Mouse (Mus musculus): ENCODE results near the gene Spns2. TPM values are rescaled to one million over a fixed set of nuclear protein-coding genes. Genes with fewer than 3 reads are reported as not detected.

Gene Spns2
- polyA plus RNA-seq, 1 experiment, result 11.4 TPM

DNA sequence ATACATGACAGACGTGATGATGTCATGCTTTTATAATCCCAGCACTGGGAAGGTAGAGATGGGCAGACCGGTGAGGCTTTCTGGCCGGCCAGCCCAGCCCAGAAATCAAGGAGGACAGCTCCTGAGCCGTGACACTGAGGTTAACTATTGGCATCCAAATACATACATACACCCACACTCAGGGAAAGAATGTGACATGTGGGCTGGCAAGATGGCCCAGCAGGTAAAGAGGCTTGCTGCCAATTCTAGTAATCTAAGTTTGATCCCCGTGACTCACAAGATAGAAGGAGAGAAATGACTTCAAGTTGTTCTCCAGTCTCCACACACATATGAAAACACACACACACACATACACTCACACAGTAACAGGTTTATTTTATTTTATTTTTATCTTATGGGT, 41.4 kb upstream of the Spns2 start:
- Histone ChIP-seq H3K4me1 (ENCODE audit: control insufficient read depth, insufficient read depth, low read length) (no peaks in the 10 kb centered on the region), H3K4me3 (ENCODE audit: control insufficient read depth, low read depth, low read length) (no peak overlapping the region)
- TF ChIP-seq CTCF (IDR thresholded peaks at IDR 0.05; ENCODE audit: control insufficient read depth, insufficient read depth, insufficient replicate concordance, low read depth, low read length) (no peak), POLR2A (IDR thresholded peaks at IDR 0.05; ENCODE audit: control insufficient read depth, low read depth, low read length) (no peak)

DNA sequence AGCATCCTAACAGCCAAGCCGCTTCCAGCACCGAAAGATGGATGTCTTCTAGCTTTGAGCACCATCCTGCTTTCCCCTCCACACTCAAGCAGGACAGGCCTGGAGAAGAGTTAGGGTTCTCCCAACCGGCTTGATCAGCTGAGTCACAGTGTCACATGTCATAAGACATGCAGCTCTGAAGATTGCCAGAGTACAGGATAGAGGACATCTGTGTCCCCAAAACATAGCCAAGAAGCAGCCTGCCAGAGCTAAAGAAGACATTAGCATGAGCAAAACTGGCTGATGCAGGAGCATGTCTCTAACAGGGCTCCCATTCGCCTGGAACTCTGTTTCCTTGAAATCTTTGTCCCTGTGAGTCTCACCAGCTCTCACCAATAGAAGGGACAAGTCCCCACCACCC, 36.5 kb upstream of the Spns2 start:
- no peak overlapping the region for H3K27ac ChIP-seq (ENCODE audit: control insufficient read depth, insufficient read depth, low read depth, low read length)
- TF ChIP-seq POLR2A (IDR thresholded peaks at IDR 0.05; ENCODE audit: control insufficient read depth, low read depth, low read length) (no peak), CTCF (IDR thresholded peaks at IDR 0.05; ENCODE audit: control insufficient read depth, insufficient read depth, insufficient replicate concordance, low read depth, low read length) (no peak)

More for the DNA sequence above, 41.4 kb upstream of the Spns2 start:
- no peaks in the 10 kb centered on the region for H3K36me3 ChIP-seq (ENCODE audit: control insufficient read depth, insufficient read depth, low read length)
- H3K27ac ChIP-seq (ENCODE audit: control insufficient read depth, insufficient read depth, low read depth, low read length), result no peak overlapping the region
- no peaks in the 10 kb centered on the region for H3K27me3 ChIP-seq (ENCODE audit: control insufficient read depth, insufficient read depth, low read length)

DNA sequence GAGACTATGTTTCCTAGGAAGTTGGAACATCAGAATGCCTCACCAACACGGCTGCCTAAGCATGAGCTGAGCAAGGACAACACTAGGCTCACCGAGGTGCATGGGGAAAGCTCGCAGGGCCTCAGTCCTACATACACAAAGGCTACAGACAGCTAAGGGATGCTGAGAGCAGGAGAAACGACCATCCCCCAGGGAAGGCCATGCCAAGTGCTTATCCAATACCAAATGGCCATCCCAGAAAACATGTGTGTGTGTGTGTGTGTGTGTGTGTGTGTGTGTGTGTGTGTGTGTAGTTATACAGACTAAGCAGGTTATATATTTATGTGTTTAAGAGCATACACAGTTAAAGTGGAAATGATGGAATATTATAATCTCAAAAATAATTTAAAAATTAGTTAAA, 34.0 kb upstream of the Spns2 start:
- Histone ChIP-seq H3K4me3 (ENCODE audit: control insufficient read depth, low read depth, low read length) (no peak overlapping the region), H3K27me3 (ENCODE audit: control insufficient read depth, insufficient read depth, low read length) (no peaks in the 10 kb centered on the region), H3K4me1 (ENCODE audit: control insufficient read depth, insufficient read depth, low read length) (no peaks in the 10 kb centered on the region), H3K36me3 (ENCODE audit: control insufficient read depth, insufficient read depth, low read length) (no peaks in the 10 kb centered on the region), H3K27ac (ENCODE audit: control insufficient read depth, insufficient read depth, low read depth, low read length) (no peak overlapping the region)
- TF ChIP-seq POLR2A (IDR thresholded peaks at IDR 0.05; ENCODE audit: control insufficient read depth, low read depth, low read length) (no peak), CTCF (IDR thresholded peaks at IDR 0.05; ENCODE audit: control insufficient read depth, insufficient read depth, insufficient replicate concordance, low read depth, low read length) (no peak)

More for the DNA sequence above, 36.5 kb upstream of the Spns2 start:
- no peaks in the 10 kb centered on the region for H3K36me3 ChIP-seq (ENCODE audit: control insufficient read depth, insufficient read depth, low read length)
- no peaks in the 10 kb centered on the region for H3K4me1 ChIP-seq (ENCODE audit: control insufficient read depth, insufficient read depth, low read length)
- no peaks in the 10 kb centered on the region for H3K27me3 ChIP-seq (ENCODE audit: control insufficient read depth, insufficient read depth, low read length)
- no peak overlapping the region for H3K4me3 ChIP-seq (ENCODE audit: control insufficient read depth, low read depth, low read length)

DNA sequence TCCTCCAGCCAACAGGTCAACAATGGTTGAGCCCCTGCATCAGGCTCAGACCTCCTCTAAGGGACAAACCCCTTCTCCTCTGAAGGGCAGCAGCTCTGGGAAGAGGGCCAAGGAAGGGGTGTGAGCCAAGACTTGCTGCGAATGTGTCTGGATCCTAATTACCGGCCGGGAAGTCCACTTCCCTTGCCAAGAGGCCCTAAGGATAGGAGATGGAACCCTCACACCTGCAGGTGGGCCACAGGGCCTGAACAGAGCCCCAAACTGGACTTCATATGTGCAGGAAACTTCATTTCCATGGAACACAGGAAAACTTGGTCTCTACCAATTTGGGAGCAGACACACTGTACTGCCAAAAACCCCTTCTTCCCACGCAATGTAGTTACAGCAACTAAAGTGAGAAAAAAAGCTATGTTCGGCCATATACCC, 32.9 kb upstream of the Spns2 start:
- Histone ChIP-seq H3K27me3 (ENCODE audit: control insufficient read depth, insufficient read depth, low read length) (no peaks in the 10 kb centered on the region), H3K4me3 (ENCODE audit: control insufficient read depth, low read depth, low read length) (no peak overlapping the region), H3K27ac (ENCODE audit: control insufficient read depth, insufficient read depth, low read depth, low read length) (no peak overlapping the region), H3K4me1 (ENCODE audit: control insufficient read depth, insufficient read depth, low read length) (no peaks in the 10 kb centered on the region), H3K36me3 (ENCODE audit: control insufficient read depth, insufficient read depth, low read length) (no peaks in the 10 kb centered on the region)
- no peak for TF ChIP-seq CTCF (IDR thresholded peaks at IDR 0.05; ENCODE audit: control insufficient read depth, insufficient read depth, insufficient replicate concordance, low read depth, low read length)
- no peak for TF ChIP-seq POLR2A (IDR thresholded peaks at IDR 0.05; ENCODE audit: control insufficient read depth, low read depth, low read length)

DNA sequence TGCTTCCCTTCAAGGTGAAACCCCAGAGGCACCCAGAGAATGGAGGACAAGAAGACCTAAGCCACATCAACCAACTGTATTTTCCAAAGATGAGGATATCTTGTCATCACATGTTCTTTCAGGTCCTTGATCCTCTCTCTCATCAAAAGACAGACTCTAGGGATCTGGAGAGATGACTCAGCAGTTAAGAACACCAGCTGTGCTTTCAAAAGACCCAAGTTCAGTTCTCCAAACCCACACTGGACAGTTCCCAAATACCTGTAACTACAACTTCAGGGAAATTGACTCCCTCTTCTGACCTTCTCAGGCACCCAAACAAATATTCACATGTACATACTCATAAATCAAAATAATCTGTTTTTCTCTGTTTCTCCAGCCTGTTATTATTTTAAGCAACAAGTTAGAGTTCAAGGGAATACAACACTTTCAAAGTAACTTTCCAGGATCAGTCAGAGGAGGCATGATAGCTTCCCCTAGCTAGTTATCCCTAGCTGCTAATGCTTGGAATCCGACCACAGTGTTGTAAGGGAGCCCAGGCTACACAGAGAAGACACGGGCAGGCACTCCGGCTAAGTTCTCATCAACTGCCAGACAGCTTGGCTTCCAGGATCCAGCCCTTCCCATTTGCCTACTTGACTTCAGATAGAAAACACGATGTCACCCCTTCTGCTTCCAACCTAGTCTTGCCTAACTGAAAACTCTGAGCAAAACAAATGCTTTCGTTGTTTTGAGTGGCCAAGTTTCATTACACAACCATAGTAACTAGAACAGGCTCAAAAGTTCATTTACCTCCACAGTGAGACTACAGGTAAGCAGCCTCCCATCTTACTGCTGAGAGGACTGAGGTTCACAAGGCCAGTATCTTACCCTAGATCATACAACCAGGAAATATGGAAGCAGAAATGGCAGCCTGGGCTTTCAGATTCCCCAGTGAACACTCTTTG, 32.2 kb upstream of the Spns2 start:
- Histone ChIP-seq H3K4me1 (ENCODE audit: control insufficient read depth, insufficient read depth, low read length) (no peaks in the 10 kb centered on the region), H3K27me3 (ENCODE audit: control insufficient read depth, insufficient read depth, low read length) (no peaks in the 10 kb centered on the region), H3K27ac (ENCODE audit: control insufficient read depth, insufficient read depth, low read depth, low read length) (no peak overlapping the region), H3K36me3 (ENCODE audit: control insufficient read depth, insufficient read depth, low read length) (no peaks in the 10 kb centered on the region), H3K4me3 (ENCODE audit: control insufficient read depth, low read depth, low read length) (no peak overlapping the region)
- no peak for TF ChIP-seq CTCF (IDR thresholded peaks at IDR 0.05; ENCODE audit: control insufficient read depth, insufficient read depth, insufficient replicate concordance, low read depth, low read length)
- TF ChIP-seq POLR2A (IDR thresholded peaks at IDR 0.05; ENCODE audit: control insufficient read depth, low read depth, low read length), result no peak

DNA sequence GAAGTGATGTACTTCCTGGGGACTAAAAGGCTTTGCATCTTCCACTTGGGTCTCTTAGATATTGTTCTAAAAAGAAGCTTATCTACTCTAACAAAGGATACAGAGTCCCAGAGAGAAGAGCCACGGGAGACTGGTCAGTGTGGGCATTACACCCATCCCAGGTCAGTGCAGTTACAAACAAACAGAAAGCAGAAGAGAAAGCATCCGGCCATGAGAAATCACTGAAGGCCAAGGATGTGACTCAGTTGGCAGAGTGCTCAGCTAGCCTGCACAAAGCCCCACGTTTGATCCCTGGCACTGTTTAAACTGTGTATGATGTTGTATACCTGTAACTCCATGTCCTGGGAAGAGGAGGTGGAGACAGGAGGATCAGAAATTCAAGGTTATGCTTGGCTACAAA, 30.2 kb upstream of the Spns2 start:
- Histone ChIP-seq H3K4me3 (ENCODE audit: control insufficient read depth, low read depth, low read length) (no peak overlapping the region), H3K27ac (ENCODE audit: control insufficient read depth, insufficient read depth, low read depth, low read length) (no peak overlapping the region), H3K4me1 (ENCODE audit: control insufficient read depth, insufficient read depth, low read length) (no peaks in the 10 kb centered on the region), H3K36me3 (ENCODE audit: control insufficient read depth, insufficient read depth, low read length) (no peaks in the 10 kb centered on the region), H3K27me3 (ENCODE audit: control insufficient read depth, insufficient read depth, low read length) (no peaks in the 10 kb centered on the region)
- TF ChIP-seq POLR2A (IDR thresholded peaks at IDR 0.05; ENCODE audit: control insufficient read depth, low read depth, low read length) (no peak), CTCF (IDR thresholded peaks at IDR 0.05; ENCODE audit: control insufficient read depth, insufficient read depth, insufficient replicate concordance, low read depth, low read length) (no peak)

DNA sequence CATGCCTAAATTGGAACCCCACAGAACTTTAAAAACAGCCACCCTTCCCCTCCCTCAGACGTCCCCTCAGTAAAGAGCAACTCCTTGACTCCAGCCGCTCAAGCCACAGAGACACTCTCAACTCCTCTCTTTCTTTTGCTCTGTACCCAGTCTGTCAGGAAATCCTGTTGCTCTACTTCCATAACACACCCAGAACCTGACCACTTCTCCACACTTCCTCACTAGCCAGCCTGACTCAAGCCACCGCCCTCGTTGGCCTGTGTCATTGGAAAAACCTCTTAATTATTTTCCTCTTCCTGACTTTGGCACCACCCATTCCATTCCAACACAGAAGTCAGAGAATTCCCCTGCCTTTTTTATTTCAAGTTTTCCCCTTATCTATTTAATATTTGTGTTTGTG, 29.5 kb upstream of the Spns2 start:
- TF ChIP-seq CTCF (IDR thresholded peaks at IDR 0.05; ENCODE audit: control insufficient read depth, insufficient read depth, insufficient replicate concordance, low read depth, low read length) (no peak), POLR2A (IDR thresholded peaks at IDR 0.05; ENCODE audit: control insufficient read depth, low read depth, low read length) (no peak)
- H3K4me3 ChIP-seq (ENCODE audit: control insufficient read depth, low read depth, low read length), result no peak overlapping the region
- H3K27ac ChIP-seq (ENCODE audit: control insufficient read depth, insufficient read depth, low read depth, low read length), result no peak overlapping the region
- H3K36me3 ChIP-seq (ENCODE audit: control insufficient read depth, insufficient read depth, low read length), result no peaks in the 10 kb centered on the region
- no peaks in the 10 kb centered on the region for H3K27me3 ChIP-seq (ENCODE audit: control insufficient read depth, insufficient read depth, low read length)
- H3K4me1 ChIP-seq (ENCODE audit: control insufficient read depth, insufficient read depth, low read length), result no peaks in the 10 kb centered on the region
